Mouse (Mus musculus) Muller cell, postnatal 12 days (primary cell): ENCODE measurements around the gene Kcnj10.

Experiments used
- DNase-seq: peaks from one replicate; pipeline ENCODE4 v3.0.0-alpha.2; 2015; ENCODE audit errors: inconsistent ontology term

Kcnj10 gene

DNA sequence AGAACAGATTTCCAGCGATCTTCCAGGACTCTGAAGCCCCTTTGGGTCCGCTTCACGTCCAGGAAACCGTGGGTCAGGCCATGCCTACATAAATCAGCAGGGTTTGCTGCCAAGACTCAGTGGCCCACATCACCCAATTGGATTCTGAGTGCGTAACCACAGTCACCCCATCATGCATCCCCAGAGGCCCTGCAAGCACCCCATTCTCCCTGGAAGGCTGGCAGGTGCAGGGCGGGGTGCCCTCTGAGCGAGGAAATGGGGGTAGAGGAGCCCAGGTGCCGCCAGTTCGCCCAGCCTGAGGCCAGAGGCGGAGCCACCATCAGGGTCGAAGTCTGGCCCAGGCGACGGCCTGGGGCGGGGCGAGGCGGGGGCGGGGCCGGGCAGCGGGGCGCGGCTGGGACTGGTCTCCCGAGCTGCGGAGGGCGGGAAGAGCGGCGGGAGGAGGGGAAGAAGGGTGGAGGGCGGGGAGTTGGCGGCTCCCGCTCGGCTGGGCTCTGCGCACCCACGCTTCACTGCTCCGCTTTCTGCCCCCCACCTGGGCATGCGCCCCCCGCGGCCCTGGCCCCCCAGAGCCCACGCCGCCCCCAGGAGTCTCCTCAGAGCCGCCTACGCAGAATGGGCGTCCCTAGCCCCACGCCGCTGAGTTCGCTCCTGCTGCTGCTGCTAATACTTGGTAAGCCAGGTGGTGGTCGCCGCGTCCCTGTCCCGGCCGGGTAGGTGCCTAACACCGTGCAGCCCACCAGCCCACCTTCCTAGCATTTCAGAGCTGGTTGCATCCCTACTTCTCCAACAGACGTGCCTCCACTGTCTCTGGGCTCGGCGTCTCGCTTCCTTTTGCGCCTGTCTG is 28.9 kb upstream of the Kcnj10 start:
- DNase-seq: peak; percentile 95

- peak; percentile 58 for DNase-seq
Measured at GRCm38 (mm10) chr1:172312768-172313561, 28.0 kb upstream of the Kcnj10 start.

DNA sequence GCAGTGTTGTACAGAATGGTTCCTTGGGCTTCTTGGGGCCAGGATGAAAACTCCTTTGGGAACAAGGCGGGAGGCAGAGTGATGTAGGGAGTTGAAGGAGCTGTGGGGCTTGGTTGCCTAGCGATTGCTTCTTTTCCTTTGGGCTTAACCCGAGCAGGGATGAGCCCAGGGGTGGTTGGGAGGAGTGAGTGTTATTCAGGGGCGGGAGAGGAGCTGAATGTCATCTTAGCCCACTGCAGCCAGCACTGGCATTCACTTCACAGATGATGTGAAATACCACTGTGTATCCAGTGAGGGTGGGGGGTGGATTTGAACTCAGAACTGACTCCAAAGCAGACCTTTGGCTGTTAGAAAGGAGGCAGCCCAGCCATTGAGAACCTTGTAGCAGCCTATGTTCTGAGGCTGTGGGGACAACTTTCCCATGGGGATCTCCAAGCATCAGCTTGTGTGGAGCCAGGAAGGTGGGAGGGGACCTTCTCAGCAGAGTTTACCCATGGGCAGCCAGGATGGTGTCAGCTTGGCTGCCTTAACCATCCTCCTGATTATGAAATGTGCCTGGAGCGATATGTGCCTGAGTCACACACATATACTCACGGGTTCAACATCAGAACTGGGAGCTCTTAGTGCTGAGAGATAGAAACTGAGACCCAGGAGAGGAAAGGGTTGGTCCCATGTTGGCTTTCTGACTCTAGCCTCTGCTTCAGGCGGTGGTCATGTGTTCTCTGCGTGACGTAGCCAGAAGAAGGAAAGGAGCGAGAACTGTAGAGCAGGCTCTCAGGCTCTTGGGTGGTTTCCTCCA is 27.2 kb upstream of the Kcnj10 start:
- no peak for DNase-seq

- DNase-seq: no peak
Measured at GRCm38 (mm10) chr1:172314911-172315310, 26.1 kb upstream of the Kcnj10 start.

- no peak for DNase-seq
Measured at GRCm38 (mm10) chr1:172317431-172317830, 23.6 kb upstream of the Kcnj10 start.

GRCm38 (mm10) chr1:172317946-172318345 is 23.1 kb upstream of the Kcnj10 start:
- DNase-seq: no peak

- DNase-seq: no peak
Measured at GRCm38 (mm10) chr1:172318424-172319035, 22.5 kb upstream of the Kcnj10 start.

- no peak for DNase-seq
Measured at GRCm38 (mm10) chr1:172319346-172319745, 21.7 kb upstream of the Kcnj10 start.

DNA sequence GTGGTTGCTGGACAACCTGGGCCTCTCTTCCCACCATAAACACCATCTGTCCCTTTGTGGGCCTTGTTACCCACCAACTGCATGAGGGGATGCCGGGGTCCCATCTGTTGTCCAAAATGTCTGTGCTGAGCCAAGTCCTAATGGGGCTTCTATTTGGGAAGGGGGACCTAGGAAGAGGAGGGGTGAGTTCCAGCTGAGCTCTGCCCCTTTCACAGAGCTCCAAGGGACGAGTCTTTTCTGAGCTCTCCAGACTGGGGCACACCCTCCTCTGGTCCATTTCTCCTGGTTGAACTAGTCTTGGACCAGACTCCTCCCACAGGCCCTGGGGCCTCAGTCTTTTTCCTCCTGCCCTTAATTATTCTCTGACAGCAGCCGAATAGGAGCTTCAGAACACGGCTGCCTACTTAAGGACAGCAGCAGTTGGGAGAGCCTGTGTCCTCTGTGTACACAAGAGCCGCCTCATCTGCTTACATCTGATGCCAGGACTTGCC is 21.0 kb upstream of the Kcnj10 start:
- DNase-seq: no peak

DNA sequence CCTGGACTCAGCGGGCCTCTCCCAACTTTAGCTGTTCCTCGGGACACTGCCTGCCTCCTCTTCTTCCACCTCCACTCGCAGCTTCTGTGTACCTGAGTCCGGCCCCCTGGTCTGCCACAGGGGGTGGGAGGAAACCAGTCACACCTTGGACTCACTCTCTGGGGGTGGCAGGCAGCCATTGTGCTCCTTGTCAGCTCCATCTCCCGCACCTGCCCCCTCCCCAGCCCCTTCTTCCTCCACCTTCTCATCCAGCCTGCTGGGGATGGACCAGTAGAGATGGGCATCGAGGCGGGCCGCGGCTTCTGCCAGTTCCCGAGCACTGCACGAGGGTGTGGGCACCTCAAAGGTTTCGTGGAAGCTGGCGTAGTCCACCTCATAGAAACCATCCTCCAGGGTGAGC is 18.3 kb upstream of the Kcnj10 start:
- DNase-seq: no peak

- DNase-seq: no peak
Measured at GRCm38 (mm10) chr1:172323298-172323697, 17.7 kb upstream of the Kcnj10 start.

- DNase-seq: no peak
Measured at GRCm38 (mm10) chr1:172323801-172324359, 17.1 kb upstream of the Kcnj10 start.

DNA sequence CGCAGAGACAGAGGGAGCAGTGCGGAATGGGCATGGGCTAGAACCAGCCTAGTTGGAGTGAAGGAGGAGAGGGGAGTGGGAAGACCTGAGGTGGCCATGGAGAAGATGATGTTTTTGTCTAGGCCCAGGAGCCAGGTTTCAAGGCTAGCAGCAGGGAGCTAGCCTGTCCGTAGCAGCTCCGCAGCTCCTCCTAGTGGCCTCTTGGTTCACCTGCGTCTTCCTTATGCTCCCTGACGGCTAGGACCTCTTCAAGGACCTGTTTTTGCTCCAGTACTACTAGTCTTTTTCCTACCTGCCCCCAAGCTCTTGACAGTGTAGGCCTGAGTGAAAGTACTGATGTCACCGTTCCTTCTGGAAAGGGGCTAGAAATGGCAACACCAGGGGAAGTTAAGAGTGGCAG is 16.3 kb upstream of the Kcnj10 start:
- DNase-seq: peak; percentile 66

DNA sequence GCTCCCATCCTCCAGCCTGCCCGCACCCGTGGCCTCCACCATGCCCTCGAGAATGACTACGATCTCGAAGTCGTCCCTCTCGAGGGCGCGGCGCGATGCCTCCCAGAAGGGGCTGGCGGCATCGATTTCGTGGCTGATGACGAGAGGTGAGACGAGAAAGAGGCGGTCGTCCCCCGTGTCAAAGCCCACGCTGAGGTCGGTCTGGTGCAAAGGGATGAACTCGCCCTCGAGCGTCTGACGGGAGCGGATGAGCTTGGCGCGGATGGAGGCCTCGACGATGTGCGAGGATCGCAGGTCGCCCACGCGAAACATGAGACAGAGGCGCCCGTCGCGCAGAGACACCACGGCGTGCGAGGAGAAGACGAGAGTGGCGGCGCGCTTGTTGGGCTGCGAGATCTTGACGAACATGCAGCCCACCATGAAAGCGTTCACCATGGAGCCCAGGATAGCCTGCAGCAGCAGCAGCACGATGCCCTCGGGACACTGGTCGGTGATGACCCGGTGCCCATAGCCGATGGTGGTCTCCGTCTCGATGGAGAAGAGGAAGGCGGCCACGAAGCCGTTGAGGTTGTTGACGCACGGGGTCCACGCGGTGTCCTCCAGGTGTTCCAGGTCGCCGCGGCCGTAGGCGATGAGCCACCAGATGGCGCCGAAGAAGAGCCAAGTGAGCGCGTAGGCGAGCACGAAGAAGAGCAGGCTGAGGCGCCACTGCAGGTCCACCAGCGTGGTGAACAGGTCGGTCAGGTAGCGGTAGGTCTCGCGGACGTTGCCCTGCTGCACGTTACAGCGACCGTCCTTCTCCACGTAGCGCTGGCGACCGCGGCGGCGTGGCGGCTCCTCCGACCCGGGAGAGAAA is 15.1 kb upstream of the Kcnj10 start:
- peak; percentile 45 for DNase-seq

GRCm38 (mm10) chr1:172326684-172327083 is 14.3 kb upstream of the Kcnj10 start:
- DNase-seq: no peak

DNA sequence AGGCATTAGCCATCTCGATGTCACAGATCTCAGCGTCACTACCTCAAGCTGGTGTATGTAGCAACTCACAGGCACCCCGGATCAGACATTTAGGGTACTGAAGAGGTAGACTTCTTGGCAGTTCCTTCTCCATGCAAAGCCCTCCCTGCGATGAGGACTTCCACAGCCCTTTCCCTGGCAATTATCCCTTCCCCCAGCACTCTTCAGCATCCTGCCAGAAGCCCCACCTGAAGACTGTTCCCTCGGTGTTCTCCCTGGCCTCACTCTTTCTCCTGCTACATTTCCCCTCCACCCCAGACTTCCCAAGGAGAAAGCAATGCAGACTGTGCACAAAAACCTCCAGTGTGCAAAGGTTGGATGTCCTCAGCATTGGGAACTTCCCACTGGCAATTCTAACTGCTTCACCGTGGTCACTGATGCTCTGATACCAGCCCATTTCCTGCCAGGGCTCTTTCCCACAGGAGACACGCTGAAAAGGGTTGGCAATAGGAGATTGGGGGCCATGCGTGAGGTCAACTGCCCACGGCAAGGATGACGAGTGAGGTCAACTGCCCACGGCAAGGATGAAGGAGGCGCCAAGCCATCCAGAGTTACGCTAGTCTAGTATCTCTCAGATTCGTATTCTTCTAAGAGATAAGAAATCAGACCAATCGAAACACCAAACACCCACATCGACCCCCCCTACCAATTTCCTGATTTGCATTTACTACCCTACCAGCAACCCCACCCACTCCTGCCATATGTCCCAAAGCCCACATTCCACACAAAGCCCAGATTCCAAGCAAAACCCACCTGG is 13.6 kb upstream of the Kcnj10 start:
- DNase-seq: no peak

- DNase-seq: no peak
Measured at GRCm38 (mm10) chr1:172328041-172328440, 13.0 kb upstream of the Kcnj10 start.

DNA sequence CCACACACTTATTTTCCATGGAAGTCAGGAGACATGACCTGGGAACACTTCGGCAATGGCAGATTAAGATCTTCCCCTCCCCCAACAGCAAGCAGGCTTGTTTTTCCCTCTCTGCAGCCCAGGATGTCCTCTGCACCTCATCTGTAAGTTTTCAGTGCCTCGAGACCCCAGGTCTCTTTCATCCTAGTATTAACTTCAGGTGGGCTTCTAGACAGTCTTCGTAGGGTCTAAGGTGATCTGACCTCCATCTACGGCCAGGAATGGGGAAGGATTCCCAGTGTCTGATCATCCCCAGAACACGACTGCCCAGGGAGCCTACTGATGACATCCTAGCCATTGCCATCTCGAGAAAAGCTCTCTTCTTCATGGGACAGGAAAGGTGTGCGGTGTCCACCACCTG is 12.5 kb upstream of the Kcnj10 start:
- no peak for DNase-seq

- no peak for DNase-seq
Measured at GRCm38 (mm10) chr1:172329131-172329530, 11.9 kb upstream of the Kcnj10 start, which contains the start of gene Kcnj9. Kcnj9 (minus strand) TSS chr1:172329318.
